Mouse (Mus musculus): Measurements from ENCODE around the gene Cdk16. TPM values are rescaled to one million over a fixed set of nuclear protein-coding genes. Genes with fewer than 3 reads are reported as not detected.

The Cdk16 gene
- polyA plus RNA-seq, 1 experiment from 2014 or later, result 47.3 TPM

DNA sequence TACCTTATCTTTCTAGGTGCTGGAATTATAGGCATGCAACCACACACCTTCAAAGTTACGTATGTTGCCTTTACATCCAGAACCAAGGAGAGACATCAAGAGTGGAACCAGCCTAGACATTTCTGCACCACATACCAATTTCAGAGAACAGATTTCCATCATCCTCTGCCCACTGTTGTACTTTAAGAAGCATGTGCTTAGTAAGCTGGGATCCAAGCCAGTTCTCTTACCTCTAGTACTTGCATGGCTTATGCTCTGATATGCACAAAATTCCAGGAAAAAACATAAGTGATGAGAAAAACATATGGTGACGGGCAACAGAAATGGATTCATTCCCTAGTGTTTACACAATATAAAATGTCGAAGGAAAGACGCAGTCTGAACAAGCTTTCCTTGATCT lies 48.7 kb downstream of the Cdk16 start:
- Histone ChIP-seq H3K9ac (ENCODE audit: low read length) (no peak overlapping the region), H3K27ac (replicated peaks) (no peak overlapping the region), H3K9me3 (ENCODE audit: control insufficient read depth, low read length) (no peaks in the 10 kb centered on the region), H3K36me3 (ENCODE audit: control insufficient read depth, insufficient read depth, low read length) (no peaks in the 10 kb centered on the region), H3K4me1 (replicated peaks; ENCODE audit: control insufficient read depth, insufficient read depth) (no peaks in the 10 kb centered on the region), H3K4me3 (ENCODE audit: low read depth, low read length) (no peak overlapping the region), H3K27me3 (ENCODE audit: control insufficient read depth, insufficient read depth, low read length) (no peaks in the 10 kb centered on the region), H3K4me2 (replicated peaks; ENCODE audit: low read depth) (no peak overlapping the region)
- TF ChIP-seq CTCF (IDR thresholded peaks at IDR 0.05; ENCODE audit: low read depth) (no peak), EP300 (optimal IDR thresholded peaks at IDR 0.05) (no peak)
- WGBS, result 66% methylated on average over 4 of the region's 4 CpGs
- ATAC-seq (ENCODE audit: low FRiP score, low TSS enrichment), result no peak
- DNase-seq (ENCODE audit: low spot score), result no peak

DNA sequence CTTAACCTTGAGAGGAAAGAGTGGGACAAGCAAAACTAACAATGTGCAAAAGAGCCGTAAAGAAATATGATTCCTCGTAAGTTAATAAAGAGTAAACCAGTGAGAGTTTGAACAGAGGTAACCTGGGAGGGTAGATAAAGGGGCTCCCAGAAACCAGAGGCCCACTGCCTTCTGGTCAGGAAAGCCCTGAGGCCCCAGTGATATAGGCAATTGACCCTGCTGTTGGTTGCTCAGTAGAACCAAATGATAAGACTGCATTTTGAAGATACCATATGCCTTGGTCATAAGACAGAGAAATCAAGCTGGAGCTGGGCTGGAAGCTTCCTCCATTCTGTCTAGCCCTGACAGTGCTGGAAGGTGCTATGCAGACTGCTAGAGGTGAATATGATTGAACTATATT lies 61.1 kb downstream of the Cdk16 start:
- H3K4me2 ChIP-seq (replicated peaks; ENCODE audit: low read depth), result no peak overlapping the region
- H3K4me1 ChIP-seq (replicated peaks; ENCODE audit: control insufficient read depth, insufficient read depth), result no peaks in the 10 kb centered on the region
- H3K27ac ChIP-seq (replicated peaks), result no peak overlapping the region
- no peak overlapping the region for H3K9ac ChIP-seq (ENCODE audit: low read length)
- no peak for DNase-seq (ENCODE audit: low spot score)
- H3K27me3 ChIP-seq (ENCODE audit: control insufficient read depth, insufficient read depth, low read length), result no peaks in the 10 kb centered on the region
- WGBS, result 64% methylated on average over 2 of the region's 2 CpGs
- TF ChIP-seq CTCF (IDR thresholded peaks at IDR 0.05; ENCODE audit: low read depth) (no peak), EP300 (optimal IDR thresholded peaks at IDR 0.05) (no peak)
- no peak for ATAC-seq (ENCODE audit: low FRiP score, low TSS enrichment)
- no peak overlapping the region for H3K4me3 ChIP-seq (ENCODE audit: low read depth, low read length)
- no peaks in the 10 kb centered on the region for H3K36me3 ChIP-seq (ENCODE audit: control insufficient read depth, insufficient read depth, low read length)
- no peaks in the 10 kb centered on the region for H3K9me3 ChIP-seq (ENCODE audit: control insufficient read depth, low read length)

Other genes starting within 250 kb of the Cdk16 start
- gene Rgn, start 138.2 kb upstream of the Cdk16 start, polyA plus RNA-seq (2015; fragmentation: Nextera tagmentation; extraction: Ambion mirVana), result 1.8 and 2.5 TPM in 2 replicates
- 17.5 and 17.9 TPM in 2 replicates for gene Rbm10, start 70.5 kb upstream of the Cdk16 start, polyA plus RNA-seq (2015; fragmentation: Nextera tagmentation; extraction: Ambion mirVana)
- gene Ndufb11, start 70.3 kb upstream of the Cdk16 start, polyA plus RNA-seq (2015; fragmentation: Nextera tagmentation; extraction: Ambion mirVana), result 316 and 334 TPM in 2 replicates
- 89.4 and 93.1 TPM in 2 replicates for gene Uba1, start 29.6 kb upstream of the Cdk16 start, polyA plus RNA-seq (2015; fragmentation: Nextera tagmentation; extraction: Ambion mirVana)
- gene Usp11, start 16.0 kb downstream of the Cdk16 start, polyA plus RNA-seq (2015; fragmentation: Nextera tagmentation; extraction: Ambion mirVana), result 3.8 and 4.2 TPM in 2 replicates
- 55.4 and 61.7 TPM in 2 replicates for gene Araf, start 109.9 kb downstream of the Cdk16 start, polyA plus RNA-seq (2015; fragmentation: Nextera tagmentation; extraction: Ambion mirVana)
- gene Timp1, start 182.2 kb downstream of the Cdk16 start, polyA plus RNA-seq (2015; fragmentation: Nextera tagmentation; extraction: Ambion mirVana), result 11.7 and 18.8 TPM in 2 replicates
- 1.1 and 1.7 TPM in 2 replicates for gene Syn1, start 233.1 kb downstream of the Cdk16 start, polyA plus RNA-seq (2015; fragmentation: Nextera tagmentation; extraction: Ambion mirVana)
- 4.3 and 6.0 TPM in 2 replicates for gene Cfp, start 243.6 kb downstream of the Cdk16 start, polyA plus RNA-seq (2015; fragmentation: Nextera tagmentation; extraction: Ambion mirVana)

Measured in stomach, postnatal 0 days (tissue).